Comparison of ENCODE assay signal across 8 mouse cellular contexts in the genomic region with DNA sequence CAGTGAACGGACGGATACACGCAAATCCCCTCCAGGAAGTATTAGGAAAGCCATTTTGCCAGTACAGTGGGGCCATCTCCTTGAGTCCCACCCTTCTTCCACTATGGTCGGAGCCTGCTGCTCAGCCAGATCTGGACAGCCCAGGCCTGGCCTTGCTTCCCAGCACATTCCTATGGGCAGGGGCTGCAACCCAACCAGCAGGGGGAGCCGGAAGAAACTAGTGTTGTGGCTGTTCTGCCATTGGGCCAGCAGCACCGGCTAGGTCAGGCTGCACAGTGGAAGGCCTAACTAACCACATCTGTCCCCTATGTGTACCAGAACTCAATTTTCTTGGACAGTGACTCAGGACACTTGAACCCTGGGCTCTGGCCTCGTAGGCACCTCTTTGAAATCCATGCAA. TPM values are rescaled to one million over a fixed set of nuclear protein-coding genes. Genes with fewer than 3 reads are reported as not detected.
A peak's percentile ranks its signal among the peaks of the same experiment; 100 is the strongest.
DNase-seq lines count a peak whose midpoint lies in the region; ATAC-seq and TF ChIP-seq lines count a peak whose summit lies in the region.

No protein-coding gene starts in this region.

- peak; percentile 50 for TF ChIP-seq CTCF in midbrain, postnatal 0 days (IDR thresholded peaks at IDR 0.05)
- peak; percentile 68 for TF ChIP-seq CTCF in liver, postnatal 0 days (IDR thresholded peaks at IDR 0.05; ENCODE audit: low read depth)

- TF ChIP-seq EP300 in liver, postnatal 0 days (IDR thresholded peaks at IDR 0.05; ENCODE audit: low read depth): no peak

- no peak overlapping the region for H3K4me3 ChIP-seq in midbrain, postnatal 0 days (ENCODE audit: low read depth, low read length)
- no peak overlapping the region for H3K4me3 ChIP-seq in midbrain, embryonic 13.5 days (replicated peaks)
- no peak overlapping the region for H3K4me3 ChIP-seq in embryonic facial prominence, embryonic 15.5 days (replicated peaks)
- no peak overlapping the region for H3K4me3 ChIP-seq in liver, postnatal 0 days (ENCODE audit: low read depth, low read length)

- H3K27ac ChIP-seq in midbrain, postnatal 0 days (ENCODE audit: low read depth, low read length): no peak overlapping the region
- no peak overlapping the region for H3K27ac ChIP-seq in midbrain, embryonic 13.5 days
- 0 out of 2 replicates have a peak overlapping the region, but pooled peaks have one; percentile 39 for H3K27ac ChIP-seq in embryonic facial prominence, embryonic 15.5 days (replicated peaks)
- H3K27ac ChIP-seq in liver, postnatal 0 days (ENCODE audit: low read depth): no peak overlapping the region

- H3K9me3 ChIP-seq in midbrain, postnatal 0 days (ENCODE audit: low read length): no peaks in the 10 kb centered on the region
- no peaks in the 10 kb centered on the region for H3K9me3 ChIP-seq in midbrain, embryonic 13.5 days
- no peaks in the 10 kb centered on the region for H3K9me3 ChIP-seq in embryonic facial prominence, embryonic 15.5 days (replicated peaks)
- no peaks in the 10 kb centered on the region for H3K9me3 ChIP-seq in liver, postnatal 0 days (ENCODE audit: low read length)

- WGBS in midbrain, postnatal 0 days: 72% methylated on average over 7 of the region's 7 CpGs
- 75% methylated on average over 7 of the region's 7 CpGs for WGBS in midbrain, embryonic 13.5 days
- WGBS in embryonic facial prominence, embryonic 15.5 days: 73% methylated on average over 7 of the region's 7 CpGs
- 75% methylated on average over 7 of the region's 7 CpGs for WGBS in liver, postnatal 0 days (ENCODE audit: insufficient replicate concordance)

- H3K36me3 ChIP-seq in midbrain, postnatal 0 days (ENCODE audit: insufficient read depth, low read length): no peaks in the 10 kb centered on the region
- H3K36me3 ChIP-seq in midbrain, embryonic 13.5 days: no peaks in the 10 kb centered on the region
- H3K36me3 ChIP-seq in embryonic facial prominence, embryonic 15.5 days: no peaks in the 10 kb centered on the region
- no peaks in the 10 kb centered on the region for H3K36me3 ChIP-seq in liver, postnatal 0 days (replicated peaks; ENCODE audit: insufficient read depth, low read length)

- no peak for ATAC-seq in CD4-positive, CD25-positive, alpha-beta regulatory T cell, adult 4 months
- no peak for ATAC-seq in midbrain, postnatal 0 days (ENCODE audit: low FRiP score)
- no peak for ATAC-seq in midbrain, embryonic 13.5 days
- no peak for ATAC-seq in embryonic facial prominence, embryonic 15.5 days (ENCODE audit: insufficient number of reproducible peaks, low FRiP score, low TSS enrichment, low read depth)
- ATAC-seq in liver, postnatal 0 days: no peak
- ATAC-seq in activated CD4-positive, CD25-positive, alpha-beta regulatory T cell, adult 4 months: no peak

- DNase-seq in CD4-positive, CD25-positive, alpha-beta regulatory T cell, adult 2 months (ENCODE audit: low read depth, low spot score): peak; percentile 38
- DNase-seq in midbrain, postnatal 0 days (ENCODE audit: low spot score): no peak
- DNase-seq in liver, postnatal 0 days: peak; percentile 61
- no peak for DNase-seq in frontal cortex, postnatal 36 days (ENCODE audit: low spot score in 2 of 2)

- H3K27me3 ChIP-seq in midbrain, postnatal 0 days (ENCODE audit: insufficient read depth, low read length): no peaks in the 10 kb centered on the region
- H3K27me3 ChIP-seq in midbrain, embryonic 13.5 days: no peaks in the 10 kb centered on the region
- H3K27me3 ChIP-seq in embryonic facial prominence, embryonic 15.5 days: no peaks in the 10 kb centered on the region
- no peaks in the 10 kb centered on the region for H3K27me3 ChIP-seq in liver, postnatal 0 days (ENCODE audit: insufficient read depth, low read length)

- H3K4me2 ChIP-seq in midbrain, postnatal 0 days (ENCODE audit: low read depth, low read length, poor library complexity, severe bottlenecking): no peak overlapping the region
- no peak overlapping the region for H3K4me2 ChIP-seq in midbrain, embryonic 13.5 days (replicated peaks)
- H3K4me2 ChIP-seq in embryonic facial prominence, embryonic 15.5 days (replicated peaks): no peak overlapping the region
- H3K4me2 ChIP-seq in liver, postnatal 0 days (ENCODE audit: low read depth, low read length): no peak overlapping the region

- H3K4me1 ChIP-seq in midbrain, postnatal 0 days (ENCODE audit: insufficient read depth, low read length): no peaks in the 10 kb centered on the region; the same call in 1 of the 2 replicates
- peaks cover 1% of the 10 kb centered on the region for H3K4me1 ChIP-seq in midbrain, embryonic 13.5 days (replicated peaks)
- H3K4me1 ChIP-seq in embryonic facial prominence, embryonic 15.5 days: peaks cover 25% of the 10 kb centered on the region
- H3K4me1 ChIP-seq in liver, postnatal 0 days (ENCODE audit: insufficient read depth): no peaks in the 10 kb centered on the region

- no peak overlapping the region for H3K9ac ChIP-seq in midbrain, postnatal 0 days (replicated peaks; ENCODE audit: low read length, poor library complexity, severe bottlenecking)
- no peak overlapping the region for H3K9ac ChIP-seq in midbrain, embryonic 13.5 days (replicated peaks)
- no peak overlapping the region for H3K9ac ChIP-seq in embryonic facial prominence, embryonic 15.5 days
- no peak overlapping the region for H3K9ac ChIP-seq in liver, postnatal 0 days (replicated peaks)

RNA-seq across cellular contexts. Expression of gene Angptl2, which starts 30.6 kb away (rescaled TPM):
- polyA plus RNA-seq in CD4-positive, CD25-positive, alpha-beta regulatory T cell, adult 4 months (2017; shearing (Covaris generic)): 10 to 100 TPM in 1 of 2 experiments, 1 to 10 TPM in 1; 7.6 to 16.5 TPM
- 16.7 and 16.8 TPM in 2 replicates for total RNA-seq in midbrain, postnatal 0 days (2014; rRNA removed)
- 9.8 TPM in 2 replicates for polyA plus RNA-seq in midbrain, postnatal 0 days (2015; fragmentation: Nextera tagmentation; extraction: Ambion mirVana)
- polyA plus RNA-seq in midbrain, embryonic 13.5 days (2015; fragmentation: Nextera tagmentation; extraction: Ambion mirVana): 14.8 and 15.5 TPM in 2 replicates
- 59.2 and 62.1 TPM in 2 replicates for polyA plus RNA-seq in embryonic facial prominence, embryonic 15.5 days (2015; fragmentation: Nextera tagmentation; extraction: Ambion mirVana)
- 3.8 and 4.4 TPM in 2 replicates for polyA plus RNA-seq in liver, postnatal 0 days (2015; fragmentation: Nextera tagmentation; extraction: Ambion mirVana)
- 10 to 100 TPM in 1 of 2 experiments, 1 to 10 TPM in 1; 7.8 to 11.3 TPM for polyA plus RNA-seq in activated CD4-positive, CD25-positive, alpha-beta regulatory T cell, adult 4 months (2017; shearing (Covaris generic))

RNA-seq across cellular contexts. Expression of gene Garnl3, which starts 53.8 kb away (rescaled TPM):
- polyA plus RNA-seq in CD4-positive, CD25-positive, alpha-beta regulatory T cell, adult 4 months (2017; shearing (Covaris generic)): under 1 TPM in 1 of 2 experiments, not detected in 1; 0.30 TPM
- 134 and 176 TPM in 2 replicates for total RNA-seq in midbrain, postnatal 0 days (2014; rRNA removed)
- polyA plus RNA-seq in midbrain, postnatal 0 days (2015; fragmentation: Nextera tagmentation; extraction: Ambion mirVana): 77.1 and 77.7 TPM in 2 replicates
- 22.9 and 24.2 TPM in 2 replicates for polyA plus RNA-seq in midbrain, embryonic 13.5 days (2015; fragmentation: Nextera tagmentation; extraction: Ambion mirVana)
- 8.8 and 10.7 TPM in 2 replicates for polyA plus RNA-seq in embryonic facial prominence, embryonic 15.5 days (2015; fragmentation: Nextera tagmentation; extraction: Ambion mirVana)
- 0.40 and 0.50 TPM in 2 replicates for polyA plus RNA-seq in liver, postnatal 0 days (2015; fragmentation: Nextera tagmentation; extraction: Ambion mirVana)
- under 1 TPM in 1 of 2 experiments, not detected in 1; 0.22 TPM for polyA plus RNA-seq in activated CD4-positive, CD25-positive, alpha-beta regulatory T cell, adult 4 months (2017; shearing (Covaris generic))

Comparison
In these comparisons a context has a peak if more than half of its experiments do, and no peak if none do; other contexts are left out.
1. DNase-seq: peak in CD4-positive, CD25-positive, alpha-beta regulatory T cell, adult 2 months (single experiment) and liver, postnatal 0 days (single experiment); none in midbrain, postnatal 0 days (single experiment) and frontal cortex, postnatal 36 days (0 of 2).